25 mouse cellular contexts compared by ENCODE assay signal in the genomic region with DNA sequence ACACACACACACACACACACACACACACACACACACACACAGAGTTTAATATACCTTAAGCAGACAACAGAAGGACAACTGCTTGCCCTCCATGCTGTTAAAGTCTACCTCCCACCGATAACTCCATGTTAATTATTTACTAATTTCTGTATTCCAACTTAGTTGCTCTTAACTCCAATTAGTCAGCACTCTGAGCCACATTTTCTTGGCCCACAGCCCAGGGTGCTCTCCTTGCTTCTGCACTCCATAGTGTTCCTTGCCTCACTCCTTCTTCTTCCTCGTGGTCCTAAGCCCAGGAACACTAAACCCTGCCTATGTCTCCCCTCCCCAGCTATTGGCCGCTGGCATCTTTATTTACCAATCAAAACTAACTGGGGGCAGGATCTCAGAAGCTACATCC. TPM values are rescaled to one million over a fixed set of nuclear protein-coding genes. Genes with fewer than 3 reads are reported as not detected.
DNase-seq lines count a peak whose midpoint lies in the region; ATAC-seq lines count a peak whose summit lies in the region.
"Had no signal": no experiment of that assay in that cellular context is flagged by ENCODE, and none has a peak within 500 bp of the region (broad histone marks: within the 10 kb centered on the region; RNA-seq: fewer than 3 reads in every experiment).

No protein-coding gene starts in this region.

- H3K9me3 ChIP-seq in forebrain, embryonic 14.5 days (replicated peaks; ENCODE audit: control insufficient read depth, low read length), result no peaks in the 10 kb centered on the region
- no peaks in the 10 kb centered on the region for H3K9me3 ChIP-seq in forebrain, embryonic 16.5 days (ENCODE audit: control insufficient read depth, low read length)
- H3K9me3 ChIP-seq: embryonic facial prominence, embryonic 10.5 days; heart, embryonic 13.5 days; stomach, embryonic 15.5 days had no signal

- H3K27me3 ChIP-seq in forebrain, embryonic 14.5 days (replicated peaks; ENCODE audit: control insufficient read depth, insufficient read depth, low read length), result no peaks in the 10 kb centered on the region
- no peaks in the 10 kb centered on the region for H3K27me3 ChIP-seq in forebrain, embryonic 16.5 days (replicated peaks; ENCODE audit: control insufficient read depth, insufficient read depth, low read length)
- H3K27me3 ChIP-seq: heart, embryonic 13.5 days; stomach, embryonic 15.5 days had no signal

- no peak overlapping the region for H3K4me2 ChIP-seq in forebrain, embryonic 14.5 days (ENCODE audit: low read length)
- no peak overlapping the region for H3K4me2 ChIP-seq in forebrain, embryonic 16.5 days (ENCODE audit: low read length)
- H3K4me2 ChIP-seq: heart, embryonic 13.5 days; midbrain, embryonic 11.5 days; stomach, embryonic 15.5 days had no signal

- H3K36me3 ChIP-seq in forebrain, embryonic 14.5 days (ENCODE audit: control insufficient read depth, insufficient read depth, low read length), result no peaks in the 10 kb centered on the region
- H3K36me3 ChIP-seq in forebrain, embryonic 16.5 days (ENCODE audit: control insufficient read depth, insufficient read depth), result no peaks in the 10 kb centered on the region
- H3K36me3 ChIP-seq: embryonic facial prominence, embryonic 10.5 days; heart, embryonic 13.5 days; stomach, embryonic 15.5 days had no signal

- WGBS in forebrain, embryonic 14.5 days, result 55% methylated on average over 3 of the region's 3 CpGs
- WGBS in forebrain, embryonic 16.5 days, result 47% methylated on average over 3 of the region's 3 CpGs

- no peak overlapping the region for H3K9ac ChIP-seq in forebrain, embryonic 14.5 days (ENCODE audit: low read length)
- H3K9ac ChIP-seq in forebrain, embryonic 16.5 days (replicated peaks; ENCODE audit: low read depth, low read length), result no peak overlapping the region
- H3K9ac ChIP-seq: heart, embryonic 13.5 days; stomach, embryonic 15.5 days had no signal

- H3K27ac ChIP-seq in forebrain, embryonic 14.5 days (ENCODE audit: low read depth, low read length), result no peak overlapping the region
- no peak overlapping the region for H3K27ac ChIP-seq in forebrain, embryonic 16.5 days (ENCODE audit: low read length)
- H3K27ac ChIP-seq: embryonic facial prominence, embryonic 10.5 days; heart, adult 2 months; heart, embryonic 13.5 days; stomach, embryonic 15.5 days had no signal

- DNase-seq in forebrain, embryonic 14.5 days (ENCODE audit: low spot score), result peak; percentile 28
- DNase-seq in brain, adult 2 months (ENCODE audit: low read depth, low spot score), result peak; percentile 47
- DNase-seq in kidney, adult 9 months, result peak; percentile 74
- DNase-seq in kidney, postnatal 25 days, result peak; percentile 77 to 84
- DNase-seq in left cerebral cortex, adult 11 months (ENCODE audit: low spot score), result no peak
- no peak for DNase-seq in spleen, adult 12 weeks (ENCODE audit: low spot score)
- DNase-seq: cerebellum, adult 8-10 months; gastrocnemius, postnatal 36 days; heart, adult 2 months; heart, postnatal 14 days; left cerebral cortex, postnatal 4 days; liver; right cerebral cortex, adult 18-20 months; right cerebral cortex, postnatal 4 days; thymus, adult 18-20 months; thymus, postnatal 36 days had no signal

- ATAC-seq in forebrain, embryonic 14.5 days, result no peak
- ATAC-seq in forebrain, embryonic 16.5 days, result no peak
- no peak for ATAC-seq in megakaryocyte-erythroid progenitor cell, adult 5-6 weeks (replicated peaks; ENCODE audit: low FRiP score, low TSS enrichment, poor library complexity, severe bottlenecking)
- ATAC-seq: lung, postnatal 0 days had no signal

- H3K4me3 ChIP-seq in forebrain, embryonic 14.5 days (ENCODE audit: low read depth, low read length), result no peak overlapping the region
- no peak overlapping the region for H3K4me3 ChIP-seq in forebrain, embryonic 16.5 days (replicated peaks; ENCODE audit: low read length)
- H3K4me3 ChIP-seq: embryonic facial prominence, embryonic 10.5 days; heart, adult 2 months; heart, embryonic 13.5 days; layer of hippocampus, adult 2 months; left cerebral cortex, adult 2 months; stomach, embryonic 15.5 days had no signal

- H3K4me1 ChIP-seq in forebrain, embryonic 14.5 days (ENCODE audit: control insufficient read depth, insufficient read depth, low read length), result no peaks in the 10 kb centered on the region
- peaks cover 7% of the 10 kb centered on the region; the same call in 1 of the 2 replicates for H3K4me1 ChIP-seq in forebrain, embryonic 16.5 days (replicated peaks; ENCODE audit: control insufficient read depth, insufficient read depth, low read length)
- H3K4me1 ChIP-seq: embryonic facial prominence, embryonic 10.5 days; stomach, embryonic 15.5 days had no signal

RNA-seq across cellular contexts. Expression of gene Celf2, which starts 43.5 kb away (rescaled TPM):
- polyA plus RNA-seq in forebrain, embryonic 14.5 days (2014; fragmentation: Nextera tagmentation; extraction: Ambion mirVana), result 198 and 245 TPM in 2 replicates
- 319 and 348 TPM in 2 replicates for polyA plus RNA-seq in forebrain, embryonic 16.5 days (2015; fragmentation: Nextera tagmentation; extraction: Ambion mirVana)
- 22.7 and 41.3 TPM in 2 replicates for total RNA-seq in megakaryocyte-erythroid progenitor cell, adult 5-6 weeks (2014; fragmentation: Nextera tagmentation)
- 16.2 and 47.0 TPM in 2 replicates for total RNA-seq in megakaryocyte-erythroid progenitor cell, adult 5-6 weeks (2017)

Comparison
In these comparisons a context has a peak if more than half of its experiments do, and no peak if none do; other contexts are left out.
1. DNase-seq: peak in forebrain, embryonic 14.5 days (single experiment), brain, adult 2 months (single experiment), kidney, adult 9 months (single experiment) and kidney, postnatal 25 days (2 of 2); none in left cerebral cortex, adult 11 months (single experiment) and spleen, adult 12 weeks (single experiment).